Mouse (Mus musculus) liver, embryonic 13.5 days (tissue): ENCODE measurements around the gene Adam22. TPM values are rescaled to one million over a fixed set of nuclear protein-coding genes. Genes with fewer than 3 reads are reported as not detected.

Experiments
- ATAC-seq: fragments of 200-750 bp; cut with Nextera tagmentation; 2 replicates; pipeline ENCODE4 v1.8.0; 2017; ENCODE audit warnings: low read depth, mild to moderate bottlenecking, moderate number of reproducible peaks, moderate library complexity
- DNase-seq: peaks from one replicate; pipeline ENCODE4 v3.0.0; 2022
- H3K27ac ChIP-seq: fragments of 300-500 bp; sonication (generic); 2 replicates; pipeline ENCODE4 v1.5.1; 2015; ENCODE audit warnings: moderate library complexity, mild to moderate bottlenecking, inconsistent platforms
- H3K27me3 ChIP-seq: fragments of 300-500 bp; sonication (generic); 2 replicates; pipeline ENCODE4 v1.6.1; 2015; ENCODE audit warnings: mild to moderate bottlenecking, inconsistent platforms
- H3K36me3 ChIP-seq: fragments of 300-500 bp; sonication (generic); 2 replicates; pipeline ENCODE4 v1.6.1; 2015; ENCODE audit warnings: mild to moderate bottlenecking, inconsistent platforms
- H3K4me1 ChIP-seq: fragments of 300-500 bp; sonication (generic); replicated peaks from 2 replicates; pipeline ENCODE4 v1.6.1; 2015; ENCODE audit warnings: inconsistent platforms
- H3K4me2 ChIP-seq: fragments of 300-500 bp; sonication (generic); 2 replicates; pipeline ENCODE4 v1.6.1; 2015; ENCODE audit warnings: inconsistent platforms, mild to moderate bottlenecking, moderate library complexity
- H3K4me3 ChIP-seq: fragments of 300-500 bp; sonication (generic); replicated peaks from 2 replicates; pipeline ENCODE4 v1.5.1; 2015; ENCODE audit warnings: mild to moderate bottlenecking, inconsistent platforms
- H3K9ac ChIP-seq: fragments of 300-500 bp; sonication (generic); 2 replicates; pipeline ENCODE4 v1.6.1; 2015; ENCODE audit warnings: mild to moderate bottlenecking, inconsistent platforms
- H3K9me3 ChIP-seq: fragments of 300-500 bp; sonication (generic); replicated peaks from 2 replicates; pipeline ENCODE4 v1.6.1; 2016; ENCODE audit warnings: inconsistent platforms
- WGBS: fragments of 180-500 bp; shearing (Covaris S2); methylation state at CpG from one replicate; pipeline ENCODE4 v1.1.7; 2015; ENCODE audit not compliant: insufficient replicate concordance; 5-methylcytosine and 5-hydroxymethylcytosine counted together
- polyA plus RNA-seq: library from polyadenylated mRNA; unstranded; fragments of >200 nt; fragmentation: Nextera tagmentation; extraction: Ambion mirVana; gene quantifications from 2 replicates; pipeline ENCODE4 v1.2.1, GENCODE M21; 2015

Adam22 gene
- polyA plus RNA-seq, 1 experiment from 2014 or later = 0.40 TPM

DNA sequence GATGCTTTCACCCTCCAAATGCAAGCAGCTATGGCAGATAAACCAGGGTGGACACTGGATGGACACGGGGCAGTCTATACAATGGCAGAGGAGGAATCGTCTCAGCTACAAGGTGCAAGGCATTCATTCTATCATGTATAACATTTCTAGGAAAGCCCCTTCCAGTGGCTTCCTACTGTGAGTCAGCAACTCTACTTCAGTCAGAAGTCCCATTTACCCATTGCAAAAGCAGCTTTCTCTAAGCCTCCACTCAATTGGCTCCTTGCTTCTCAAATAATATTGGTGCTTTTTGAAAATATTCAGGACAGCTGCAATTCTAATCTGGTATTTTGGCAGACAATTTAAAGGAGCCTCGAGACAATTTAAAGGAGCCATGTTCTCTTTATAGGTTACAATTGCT lies 279.8 kb downstream of the Adam22 start:
- Histone ChIP-seq H3K36me3 (no peaks in the 10 kb centered on the region), H3K4me3 (no peak overlapping the region), H3K4me2 (no peak overlapping the region), H3K9me3 (no peaks in the 10 kb centered on the region), H3K4me1 (no peaks in the 10 kb centered on the region), H3K27me3 (no peaks in the 10 kb centered on the region), H3K9ac (no peak overlapping the region), H3K27ac (no peak overlapping the region)
- WGBS = 41% methylated on average over 3 of the region's 3 CpGs
- ATAC-seq (no peak), DNase-seq (no peak)

DNA sequence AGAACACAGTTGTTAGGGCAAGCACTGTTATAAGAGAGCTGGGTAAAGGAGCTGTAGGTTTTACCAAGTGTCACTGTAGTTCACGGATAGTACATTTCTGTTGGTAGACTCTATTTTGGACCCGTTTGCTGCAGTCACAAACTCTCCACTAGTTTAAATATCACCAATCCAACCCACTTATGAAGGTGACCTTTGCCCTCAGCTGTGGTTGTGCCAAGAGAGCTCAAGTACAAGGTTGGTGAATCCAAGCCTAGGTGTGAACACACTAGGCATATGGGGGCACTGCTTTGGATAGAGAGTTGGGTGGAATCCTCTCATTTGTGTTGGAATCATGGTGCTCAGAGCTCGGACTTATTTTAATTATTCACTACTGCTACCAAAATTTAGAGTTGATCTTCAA lies 282.3 kb downstream of the Adam22 start:
- DNase-seq (no peak), ATAC-seq (no peak)
- no peaks in the 10 kb centered on the region for H3K9me3 ChIP-seq
- no peaks in the 10 kb centered on the region for H3K36me3 ChIP-seq
- H3K27me3 ChIP-seq = no peaks in the 10 kb centered on the region
- no peaks in the 10 kb centered on the region; the same call in 1 of the 2 replicates for H3K4me1 ChIP-seq
- H3K4me3 ChIP-seq = no peak overlapping the region
- H3K4me2 ChIP-seq = no peak overlapping the region
- H3K9ac ChIP-seq = no peak overlapping the region
- H3K27ac ChIP-seq = no peak overlapping the region
- 64% methylated on average over 3 of the region's 3 CpGs for WGBS

DNA sequence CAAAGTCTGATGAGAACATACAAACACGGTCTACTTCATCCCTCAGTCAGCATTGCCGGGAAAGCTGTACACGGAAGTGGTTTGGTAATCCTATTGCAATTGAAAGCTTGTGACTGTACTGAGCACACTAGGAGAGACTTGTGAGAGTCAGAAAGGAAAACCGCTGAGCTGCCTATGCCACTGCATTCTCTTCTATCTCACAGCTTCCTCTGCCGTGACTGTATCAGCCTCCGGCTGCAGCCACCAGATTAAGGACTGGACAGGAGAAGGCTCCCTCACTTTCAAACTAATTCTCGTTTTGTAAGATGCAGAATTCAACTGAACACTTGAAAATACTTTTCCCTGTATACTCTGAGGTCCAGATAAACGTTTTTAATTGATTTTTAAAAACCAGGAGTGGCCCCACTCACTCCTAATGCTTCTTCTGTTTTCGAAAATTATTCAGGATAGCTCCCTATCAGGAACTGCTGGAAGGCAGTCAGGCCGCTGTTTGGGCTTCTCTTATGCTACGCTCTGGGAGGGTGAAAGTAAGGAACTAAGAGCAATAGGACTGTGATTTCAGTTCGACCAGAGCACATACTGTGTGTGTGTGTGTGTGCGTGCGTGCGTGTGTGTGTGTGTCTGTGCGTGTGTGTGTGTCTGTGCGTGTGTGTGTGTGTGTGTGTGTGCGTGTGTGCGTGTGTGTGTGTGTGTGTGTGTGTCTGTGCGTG lies 285.0 kb downstream of the Adam22 start:
- 51% methylated on average over 20 of the region's 20 CpGs for WGBS
- Histone ChIP-seq H3K27me3 (no peaks in the 10 kb centered on the region), H3K27ac (no peak overlapping the region), H3K36me3 (no peaks in the 10 kb centered on the region), H3K9me3 (no peaks in the 10 kb centered on the region), H3K4me1 (no peaks in the 10 kb centered on the region; the same call in 1 of the 2 replicates), H3K4me2 (no peak overlapping the region), H3K9ac (no peak overlapping the region), H3K4me3 (no peak overlapping the region)
- no peak for DNase-seq
- peak; percentile 75; the same call in 1 of the 2 replicates for ATAC-seq

DNA sequence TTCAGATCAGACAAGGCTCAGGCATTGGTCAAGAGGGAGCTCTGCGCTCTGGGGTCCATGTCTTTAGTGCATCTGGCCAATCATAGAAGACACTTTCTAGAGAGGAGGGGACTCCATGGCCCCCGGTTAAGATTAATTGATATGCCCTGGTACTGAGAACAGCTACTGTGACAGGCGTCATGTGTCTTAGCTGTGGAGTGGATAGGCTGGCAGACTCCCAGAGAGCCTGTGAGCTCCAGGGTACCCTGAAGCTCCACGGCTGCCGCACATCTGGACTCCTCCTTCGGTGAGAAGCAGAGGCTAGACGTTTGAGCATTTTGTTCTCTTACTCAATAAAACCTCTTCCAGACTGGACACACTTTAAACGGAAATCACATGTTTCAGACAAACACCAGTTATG lies 290.5 kb downstream of the Adam22 start:
- DNase-seq = no peak
- H3K4me1 ChIP-seq = no peaks in the 10 kb centered on the region
- H3K27me3 ChIP-seq = no peaks in the 10 kb centered on the region
- no peak overlapping the region for H3K4me3 ChIP-seq
- ATAC-seq = no peak
- H3K9ac ChIP-seq = no peak overlapping the region
- no peaks in the 10 kb centered on the region for H3K9me3 ChIP-seq
- peaks cover 3% of the 10 kb centered on the region; the same call in 1 of the 2 replicates for H3K36me3 ChIP-seq
- WGBS = 80% methylated on average over 8 of the region's 8 CpGs
- no peak overlapping the region for H3K27ac ChIP-seq
- no peak overlapping the region for H3K4me2 ChIP-seq

DNA sequence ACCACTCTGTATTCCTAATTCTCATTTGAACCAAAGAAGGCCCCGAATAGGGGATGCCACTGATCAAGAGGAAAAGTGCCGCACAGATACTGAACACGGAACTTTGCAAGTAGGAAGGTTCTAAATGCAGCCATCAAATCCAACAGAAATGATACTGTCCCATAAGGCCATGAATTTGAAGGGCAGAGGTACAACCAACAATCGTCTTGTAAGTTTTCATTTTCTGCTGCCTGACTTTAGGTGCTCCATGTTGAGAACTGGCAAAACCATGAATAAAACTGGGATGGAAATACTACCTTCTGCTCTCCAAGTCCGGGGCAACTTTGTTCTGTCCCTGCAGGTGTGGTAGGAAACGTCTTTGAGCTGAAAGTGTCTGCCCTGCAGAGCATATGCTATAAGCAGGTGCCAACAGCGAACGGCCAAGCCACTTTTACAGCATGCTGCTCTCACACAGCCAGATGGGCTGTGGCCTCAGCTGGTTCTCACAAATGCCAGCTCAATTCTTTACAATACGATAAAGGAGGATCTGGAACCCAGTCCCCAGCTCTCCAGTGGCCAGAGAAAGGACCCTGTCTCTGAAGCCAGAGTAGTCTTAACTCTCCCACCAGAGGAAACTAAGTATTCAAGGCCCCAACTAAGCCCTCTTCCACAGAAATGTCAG lies 293.9 kb downstream of the Adam22 start:
- Histone ChIP-seq H3K9ac (no peak overlapping the region), H3K27ac (no peak overlapping the region), H3K4me1 (no peaks in the 10 kb centered on the region), H3K9me3 (no peaks in the 10 kb centered on the region), H3K27me3 (no peaks in the 10 kb centered on the region), H3K36me3 (peaks cover 26% of the 10 kb centered on the region), H3K4me3 (no peak overlapping the region), H3K4me2 (no peak overlapping the region)
- ATAC-seq (no peak), DNase-seq (no peak)
- WGBS = 85% methylated on average over 9 of the region's 9 CpGs

DNA sequence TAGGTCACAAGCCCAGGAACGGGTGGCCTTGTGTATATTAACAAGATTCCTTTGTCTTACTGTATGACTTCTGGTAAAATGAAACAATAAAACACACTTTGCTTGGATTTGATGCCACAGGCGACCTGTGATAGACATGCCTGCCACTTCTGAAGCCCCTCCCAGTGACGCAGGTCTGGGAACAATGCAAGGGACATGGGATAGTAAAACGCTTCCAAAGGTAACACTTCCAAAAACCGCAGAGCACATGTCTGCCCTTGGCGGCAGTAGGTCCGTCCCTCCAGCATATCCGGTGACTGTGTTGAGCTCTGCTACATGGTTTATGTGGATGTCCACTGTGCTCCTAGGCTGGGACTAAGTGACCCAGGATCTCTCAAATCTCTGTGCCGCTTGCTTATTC lies 294.6 kb downstream of the Adam22 start:
- Histone ChIP-seq H3K4me3 (no peak overlapping the region), H3K36me3 (peaks cover 29% of the 10 kb centered on the region), H3K4me1 (no peaks in the 10 kb centered on the region), H3K27ac (no peak overlapping the region), H3K9me3 (no peaks in the 10 kb centered on the region), H3K27me3 (no peaks in the 10 kb centered on the region), H3K9ac (no peak overlapping the region), H3K4me2 (no peak overlapping the region)
- DNase-seq (no peak), ATAC-seq (no peak)
- WGBS = 88% methylated on average over 9 of the region's 9 CpGs

DNA sequence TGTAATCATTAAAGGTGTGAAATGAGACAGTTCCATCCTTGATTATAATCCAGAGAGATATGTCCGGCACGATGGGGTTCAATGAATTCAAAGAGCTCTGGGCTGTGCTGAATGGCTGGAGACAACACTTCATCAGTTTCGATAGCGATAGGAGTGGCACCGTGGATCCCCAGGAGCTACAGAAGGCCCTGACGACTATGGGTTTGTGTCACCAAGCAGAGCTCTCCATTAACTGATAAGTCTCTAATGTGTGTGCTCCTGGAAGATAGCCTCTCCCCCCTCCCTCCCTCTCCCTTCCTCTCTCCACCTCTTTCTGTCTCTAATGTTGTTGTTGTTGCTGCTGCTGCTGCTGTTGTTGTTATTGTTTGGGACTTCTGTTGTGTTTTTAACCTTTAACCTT lies 304.8 kb downstream of the Adam22 start:
- Histone ChIP-seq H3K9me3 (no peaks in the 10 kb centered on the region), H3K4me3 (peak overlapping the region; percentile 28; the same call in 1 of the 2 replicates), H3K36me3 (peaks cover 80% of the 10 kb centered on the region), H3K9ac (peak overlapping the region; percentile 42; the same call in 1 of the 2 replicates), H3K4me2 (peak overlapping the region; percentile 56), H3K27ac (peak overlapping the region; percentile 77), H3K27me3 (no peaks in the 10 kb centered on the region), H3K4me1 (peaks cover 25% of the 10 kb centered on the region)
- WGBS = 12% methylated on average over 6 of the region's 6 CpGs
- DNase-seq (peak; percentile 59), ATAC-seq (peak; percentile 100)

DNA sequence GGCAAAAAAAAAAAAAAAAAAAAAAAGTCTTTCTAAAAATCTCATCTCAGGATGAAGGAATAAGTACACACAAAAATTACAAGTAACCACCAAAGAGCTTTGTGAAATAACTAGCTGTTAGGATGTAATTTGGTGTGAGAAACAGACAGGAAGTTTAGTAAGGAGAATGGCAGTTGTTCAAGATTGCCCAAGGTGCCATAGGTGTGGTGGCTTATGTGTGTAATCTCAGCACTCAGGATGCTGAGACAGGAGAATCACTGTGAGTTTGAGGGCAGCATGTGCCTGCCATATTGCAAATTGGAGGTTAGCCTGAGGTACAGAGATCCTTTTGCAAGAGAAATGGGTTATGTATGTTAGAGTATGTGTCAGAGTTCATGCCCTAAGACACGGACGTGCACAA lies 305.5 kb downstream of the Adam22 start:
- peaks cover 79% of the 10 kb centered on the region for H3K36me3 ChIP-seq
- 0 out of 2 replicates have a peak overlapping the region, but pooled peaks have one; percentile 28 for H3K4me3 ChIP-seq
- no peak for ATAC-seq
- peak overlapping the region; percentile 77 for H3K27ac ChIP-seq
- H3K4me2 ChIP-seq = peak overlapping the region; percentile 56
- H3K27me3 ChIP-seq = no peaks in the 10 kb centered on the region
- 90% methylated on average over 2 of the region's 2 CpGs for WGBS
- no peaks in the 10 kb centered on the region for H3K9me3 ChIP-seq
- no peak overlapping the region for H3K9ac ChIP-seq
- DNase-seq = no peak
- H3K4me1 ChIP-seq = peaks cover 33% of the 10 kb centered on the region

DNA sequence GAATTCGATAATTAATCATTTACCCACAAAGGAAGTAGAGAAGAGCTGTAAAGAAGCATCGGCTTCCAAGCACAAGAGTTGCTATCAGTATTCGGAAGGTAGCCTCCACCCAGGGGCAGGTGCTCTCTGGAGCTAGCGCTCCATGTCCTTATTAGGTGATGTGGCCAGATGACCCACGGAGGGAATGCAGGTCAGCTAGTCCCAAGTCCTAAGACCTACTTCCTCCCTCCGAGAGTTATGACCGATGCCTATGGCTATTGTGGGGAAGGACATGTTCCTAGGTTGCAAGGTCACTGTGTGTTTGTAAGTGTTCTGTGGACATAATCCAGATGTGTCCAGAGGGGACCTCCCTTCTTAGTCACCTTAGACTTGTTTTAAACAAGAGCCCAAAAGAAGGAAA lies 309.9 kb downstream of the Adam22 start:
- H3K36me3 ChIP-seq = peaks cover 35% of the 10 kb centered on the region
- H3K4me3 ChIP-seq = peak overlapping the region; percentile 91
- H3K4me2 ChIP-seq = peak overlapping the region; percentile 78
- peak overlapping the region; percentile 94 for H3K9ac ChIP-seq
- no peaks in the 10 kb centered on the region for H3K9me3 ChIP-seq
- H3K27ac ChIP-seq = no peak overlapping the region
- peaks cover 36% of the 10 kb centered on the region for H3K4me1 ChIP-seq
- no peak for ATAC-seq
- WGBS = 79% methylated on average over 7 of the region's 7 CpGs
- H3K27me3 ChIP-seq = no peaks in the 10 kb centered on the region
- DNase-seq = no peak

DNA sequence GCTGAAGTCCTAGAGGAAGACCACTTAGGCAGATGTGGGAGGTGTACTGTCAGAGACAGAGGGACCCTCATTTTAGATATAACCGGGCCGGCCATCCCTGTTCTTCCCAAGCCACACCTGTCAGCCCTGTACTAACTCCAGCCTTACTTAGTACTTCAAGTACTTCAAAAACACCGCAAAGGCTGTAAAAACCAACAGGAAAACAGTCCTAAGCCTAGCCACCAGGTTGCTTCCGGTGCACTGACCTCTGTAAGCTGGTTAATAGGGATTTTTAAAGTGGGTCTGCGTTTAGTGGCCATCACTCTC lies 311.0 kb downstream of the Adam22 start:
- H3K27ac ChIP-seq = peak overlapping the region; percentile 89
- peak overlapping the region; percentile 94 for H3K9ac ChIP-seq
- peak; percentile 35 for ATAC-seq
- H3K36me3 ChIP-seq = peaks cover 34% of the 10 kb centered on the region
- H3K9me3 ChIP-seq = no peaks in the 10 kb centered on the region
- peak overlapping the region; percentile 78 for H3K4me2 ChIP-seq
- 33% methylated on average over 5 of the region's 5 CpGs for WGBS
- peak overlapping the region; percentile 91 for H3K4me3 ChIP-seq
- no peaks in the 10 kb centered on the region for H3K27me3 ChIP-seq
- DNase-seq = no peak
- H3K4me1 ChIP-seq = peaks cover 28% of the 10 kb centered on the region

DNA sequence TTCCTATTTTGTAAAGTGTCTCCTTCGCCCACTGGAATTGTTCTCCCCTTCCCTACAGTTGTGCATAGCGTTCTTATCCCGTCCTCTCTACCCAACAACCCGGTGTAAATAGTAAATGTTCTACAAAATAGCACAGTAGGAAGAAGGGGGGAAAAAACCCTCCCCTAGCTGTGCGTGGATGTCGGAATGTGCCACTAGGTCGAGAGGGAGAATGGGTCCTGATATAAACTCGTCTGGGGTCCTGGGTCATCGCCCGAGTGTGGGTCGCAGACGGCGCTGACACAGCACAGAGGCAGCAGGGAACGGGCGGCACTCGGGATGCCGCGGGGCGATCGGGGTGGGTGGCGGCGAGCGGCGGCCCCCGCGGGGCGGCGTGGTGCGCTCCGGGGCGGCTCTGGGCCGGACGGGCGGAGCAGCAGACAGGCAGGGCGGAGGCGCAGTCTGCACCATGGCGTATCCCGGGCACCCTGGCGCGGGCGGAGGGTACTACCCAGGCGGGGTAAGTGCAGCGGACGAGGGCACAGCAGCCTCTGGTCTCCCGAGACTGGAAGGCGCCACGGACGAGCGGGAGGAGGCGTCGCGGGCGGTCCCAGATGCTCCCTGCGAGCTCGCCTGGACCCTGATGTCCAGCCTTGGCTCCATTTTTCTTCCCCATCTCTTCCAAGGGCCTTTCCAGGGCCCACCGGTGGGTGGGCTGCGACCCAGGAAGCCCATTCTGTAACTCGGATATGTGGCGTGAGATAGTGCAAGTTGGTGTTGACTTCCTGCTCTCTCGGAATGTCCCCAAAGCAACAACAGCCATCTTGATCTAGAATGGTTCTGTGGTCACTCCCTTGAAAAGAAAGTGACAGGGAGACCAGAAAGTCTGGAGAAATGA lies 311.6 kb downstream of the Adam22 start:
- peak; percentile 99 for ATAC-seq
- Histone ChIP-seq H3K4me1 (peaks cover 28% of the 10 kb centered on the region), H3K27ac (peak overlapping the region; percentile 89), H3K36me3 (peaks cover 29% of the 10 kb centered on the region), H3K27me3 (no peaks in the 10 kb centered on the region), H3K4me3 (peak overlapping the region; percentile 91), H3K9ac (peak overlapping the region; percentile 94), H3K4me2 (peak overlapping the region; percentile 78), H3K9me3 (no peaks in the 10 kb centered on the region)
- under 1% methylated on average over 60 of the region's 60 CpGs for WGBS
- peak; percentile 75 for DNase-seq
